Mouse (Mus musculus): Measurements from ENCODE around the gene Prpf31.
A peak's percentile ranks its signal among the peaks of the same experiment; 100 is the strongest.

The Prpf31 gene

DNA sequence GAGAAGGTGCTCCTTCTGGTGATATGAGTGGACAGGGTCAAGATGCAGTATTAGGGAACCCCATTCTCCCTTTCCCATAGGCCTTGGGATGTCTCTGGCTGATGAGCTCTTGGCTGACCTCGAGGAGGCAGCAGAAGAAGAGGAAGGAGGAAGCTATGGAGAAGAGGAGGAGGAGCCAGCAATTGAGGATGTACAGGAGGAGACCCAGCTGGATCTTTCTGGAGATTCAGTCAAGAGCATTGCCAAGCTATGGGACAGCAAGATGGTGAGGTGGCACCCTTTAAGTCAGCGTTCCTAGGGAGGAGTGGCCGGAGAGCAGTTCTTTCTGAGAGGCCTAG lies 662 bp downstream of the Prpf31 start:
- DNase-seq: no peak

GRCm38 (mm10) chr7:3643412-3643811 lies 13.6 kb downstream of the Prpf31 start:
- peak; percentile 79 for DNase-seq

GRCm38 (mm10) chr7:3643843-3644242 lies 14.1 kb downstream of the Prpf31 start:
- DNase-seq: no peak

- DNase-seq: no peak
Observed at GRCm38 (mm10) chr7:3644348-3644671, 14.5 kb downstream of the Prpf31 start.

- peak; percentile 100 for DNase-seq
Observed at GRCm38 (mm10) chr7:3644672-3645487, 15.1 kb downstream of the Prpf31 start, which contains the start of gene Cnot3. Cnot3 (plus strand) TSS chr7:3645268.

GRCm38 (mm10) chr7:3645488-3646025 lies 15.8 kb downstream of the Prpf31 start:
- no peak for DNase-seq

- peak; percentile 85 for DNase-seq
Observed at GRCm38 (mm10) chr7:3646188-3646587, 16.4 kb downstream of the Prpf31 start.

GRCm38 (mm10) chr7:3646641-3647040 lies 16.9 kb downstream of the Prpf31 start:
- DNase-seq: peak; percentile 90

DNA sequence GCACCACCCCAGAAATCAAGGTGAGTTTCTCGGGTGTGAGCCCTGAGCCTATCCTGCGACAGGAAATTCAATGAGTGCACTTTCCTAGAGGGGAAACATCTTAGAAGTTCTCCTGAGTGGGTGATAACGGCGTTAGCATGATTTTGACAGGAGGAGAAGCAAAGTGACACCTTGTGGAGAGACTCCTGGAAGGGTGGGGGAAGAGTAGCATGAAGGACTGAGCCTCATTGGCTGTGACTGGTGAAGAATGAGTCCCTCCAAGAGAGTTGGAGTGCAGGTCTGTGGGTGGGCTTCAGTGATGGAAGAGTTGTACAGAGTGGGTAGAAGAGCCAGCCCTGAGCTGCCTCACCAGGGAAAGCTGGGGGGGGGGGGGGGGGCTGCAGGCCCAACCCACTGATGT lies 27.2 kb downstream of the Prpf31 start:
- DNase-seq: no peak

GRCm38 (mm10) chr7:3658578-3658977 lies 28.8 kb downstream of the Prpf31 start:
- peak; percentile 92 for DNase-seq

DNA sequence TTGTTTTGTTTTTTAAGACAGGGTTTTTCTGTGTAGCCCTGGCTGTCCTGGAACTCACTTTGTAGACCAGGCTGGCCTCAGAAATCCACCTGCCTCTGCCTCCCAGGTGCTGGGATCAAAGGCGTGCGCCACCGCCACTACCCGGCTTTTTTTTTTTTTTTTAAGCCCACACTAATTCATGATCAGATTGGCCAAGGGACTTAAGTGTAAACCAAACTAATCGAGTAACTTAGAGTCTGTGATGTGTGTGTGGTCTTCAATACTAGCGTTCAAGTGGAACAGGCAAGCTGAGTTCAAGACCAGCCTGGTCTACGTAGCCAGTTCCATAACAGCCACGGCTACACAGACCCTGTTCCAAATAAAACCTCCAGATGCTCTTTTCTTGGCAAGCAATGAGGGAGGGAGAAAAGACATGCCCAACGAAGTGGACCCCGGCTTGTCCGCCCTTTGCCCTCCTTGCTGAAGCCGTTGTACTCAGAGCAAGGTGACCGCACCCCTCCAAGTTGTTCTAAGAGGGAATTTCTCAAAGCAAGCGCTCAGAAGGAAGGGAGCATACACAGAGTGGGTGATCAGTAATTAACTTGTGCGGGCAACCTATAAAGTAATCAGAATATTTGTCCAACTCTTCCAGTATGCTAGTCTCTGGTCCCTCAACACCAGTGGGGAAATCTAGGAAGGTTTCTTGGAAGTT lies 34.9 kb downstream of the Prpf31 start:
- DNase-seq: no peak

GRCm38 (mm10) chr7:3665215-3666114 lies 35.7 kb downstream of the Prpf31 start, which contains the start of gene Leng1:
Leng1 (minus strand) TSS chr7:3665840.
- DNase-seq: peak; percentile 100

- no peak for DNase-seq
Observed at GRCm38 (mm10) chr7:3666921-3667391, 37.2 kb downstream of the Prpf31 start.

- DNase-seq: peak; percentile 96
Observed at GRCm38 (mm10) chr7:3674507-3675227, 44.9 kb downstream of the Prpf31 start.

GRCm38 (mm10) chr7:3675228-3675548 lies 45.4 kb downstream of the Prpf31 start:
- DNase-seq: no peak

DNA sequence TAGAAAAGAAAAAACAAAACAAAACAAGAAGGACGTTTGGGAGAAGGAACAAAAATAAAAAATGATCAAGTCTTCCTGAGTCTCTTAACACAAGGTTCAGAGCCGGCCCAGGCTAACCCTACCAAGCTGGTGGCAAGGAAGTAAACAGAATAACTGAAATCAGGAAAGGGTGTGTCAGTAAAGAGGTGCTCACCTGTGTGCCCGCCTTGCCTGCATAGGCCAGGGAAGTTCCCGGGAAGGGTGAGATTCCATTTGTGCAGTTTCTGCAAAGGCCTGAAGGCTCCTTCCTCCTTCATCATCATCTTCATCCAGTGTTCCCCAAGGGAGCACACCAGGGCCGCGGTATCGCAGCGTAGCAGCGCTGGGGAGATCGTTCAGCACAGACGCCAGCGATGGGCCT lies 46.6 kb downstream of the Prpf31 start:
- DNase-seq: no peak

- DNase-seq: no peak
Observed at GRCm38 (mm10) chr7:3677342-3677741, 47.6 kb downstream of the Prpf31 start, which contains the start of gene Tmc4. Tmc4 (minus strand) TSS chr7:3677553.

DNA sequence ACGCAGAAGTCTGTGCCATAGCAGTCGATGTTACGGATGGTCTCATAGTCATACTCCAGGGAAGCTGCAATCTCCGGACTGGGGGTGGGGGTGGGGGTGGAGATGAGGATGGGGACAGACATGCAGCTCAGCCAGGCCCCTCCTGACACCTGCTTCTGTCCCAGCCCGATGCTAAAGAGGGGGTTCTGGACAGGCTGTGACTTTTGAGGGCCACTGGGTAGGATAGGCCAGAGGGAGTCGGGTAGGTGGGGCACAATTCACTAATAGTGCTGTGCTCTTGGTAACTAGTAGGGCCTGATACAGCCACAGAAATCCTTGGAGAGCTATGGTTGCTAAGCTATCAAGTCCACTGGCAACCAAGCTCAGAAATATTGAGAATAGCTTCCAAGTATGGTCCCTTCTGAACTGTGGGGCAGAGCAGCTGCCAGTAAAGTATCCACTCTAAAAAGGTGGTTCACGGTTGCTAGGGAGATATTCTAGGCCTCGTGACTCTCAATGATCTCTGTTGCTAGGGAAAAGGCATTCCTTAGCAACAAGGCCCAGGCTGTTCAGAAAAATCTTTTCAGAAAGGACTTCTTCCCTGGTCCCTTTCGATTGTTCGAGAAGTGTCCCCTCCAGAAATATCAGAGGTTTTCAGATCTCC lies 54.2 kb downstream of the Prpf31 start:
- no peak for DNase-seq

DNA sequence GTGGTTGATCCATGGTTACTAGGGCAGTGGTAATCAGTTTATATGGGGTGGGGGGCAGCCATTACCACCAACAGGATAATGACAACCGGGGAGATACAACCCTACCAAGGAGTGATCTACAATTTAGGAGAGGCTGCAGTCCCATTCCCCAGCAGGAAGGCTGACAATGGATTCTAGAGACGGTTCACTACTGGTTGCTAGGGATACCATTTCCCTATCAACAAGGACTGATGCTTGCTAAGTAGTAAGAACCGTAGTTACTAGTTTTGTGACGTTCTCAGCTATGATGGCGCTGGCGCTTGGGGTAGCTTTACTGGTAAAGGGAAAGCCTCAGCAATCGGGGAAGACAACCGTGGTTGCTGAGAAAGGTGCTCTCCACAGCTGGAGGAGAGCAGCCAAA lies 54.9 kb downstream of the Prpf31 start:
- DNase-seq: no peak

GRCm38 (mm10) chr7:3685400-3686187 lies 55.8 kb downstream of the Prpf31 start:
- DNase-seq: no peak

DNA sequence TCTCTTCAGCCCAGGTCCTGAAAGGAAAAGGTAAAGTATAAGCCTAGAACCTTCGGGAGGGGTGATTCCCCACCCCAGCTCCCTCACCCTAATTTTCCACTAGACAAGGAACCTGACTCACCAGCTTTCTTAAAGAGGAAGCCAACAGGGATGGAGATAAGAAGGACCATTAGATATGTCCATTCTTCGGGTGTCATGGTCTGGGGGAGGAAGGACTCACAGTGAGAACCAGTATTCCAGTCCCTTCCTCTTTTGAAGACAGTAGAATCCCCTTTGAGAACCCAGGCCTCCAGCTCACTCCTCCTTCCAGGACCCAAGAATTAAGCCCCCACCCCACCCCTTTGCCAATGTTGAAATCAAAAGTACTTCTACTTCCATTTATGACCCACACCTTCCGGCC lies 62.1 kb downstream of the Prpf31 start:
- peak; percentile 87 for DNase-seq

All from heart, adult 11 months (tissue).